Mouse (Mus musculus) frontal cortex, postnatal 10 days (tissue): Measurements from ENCODE around the gene Selenom.

Source experiments
- DNase-seq, 2 experiments: peaks; one replicate each; pipeline ENCODE4 v3.0.0; 2022; ENCODE audit warnings: low spot score in 2 of 2, mixed read lengths in 1 of 2

The Selenom gene

GRCm38 (mm10) chr11:3529476-3530252 is 15.2 kb downstream of the Selenom start:
- no peak for DNase-seq

GRCm38 (mm10) chr11:3530731-3531130 is 16.2 kb downstream of the Selenom start:
- no peak for DNase-seq

GRCm38 (mm10) chr11:3531634-3532033 is 17.1 kb downstream of the Selenom start:
- no peak for DNase-seq

DNA sequence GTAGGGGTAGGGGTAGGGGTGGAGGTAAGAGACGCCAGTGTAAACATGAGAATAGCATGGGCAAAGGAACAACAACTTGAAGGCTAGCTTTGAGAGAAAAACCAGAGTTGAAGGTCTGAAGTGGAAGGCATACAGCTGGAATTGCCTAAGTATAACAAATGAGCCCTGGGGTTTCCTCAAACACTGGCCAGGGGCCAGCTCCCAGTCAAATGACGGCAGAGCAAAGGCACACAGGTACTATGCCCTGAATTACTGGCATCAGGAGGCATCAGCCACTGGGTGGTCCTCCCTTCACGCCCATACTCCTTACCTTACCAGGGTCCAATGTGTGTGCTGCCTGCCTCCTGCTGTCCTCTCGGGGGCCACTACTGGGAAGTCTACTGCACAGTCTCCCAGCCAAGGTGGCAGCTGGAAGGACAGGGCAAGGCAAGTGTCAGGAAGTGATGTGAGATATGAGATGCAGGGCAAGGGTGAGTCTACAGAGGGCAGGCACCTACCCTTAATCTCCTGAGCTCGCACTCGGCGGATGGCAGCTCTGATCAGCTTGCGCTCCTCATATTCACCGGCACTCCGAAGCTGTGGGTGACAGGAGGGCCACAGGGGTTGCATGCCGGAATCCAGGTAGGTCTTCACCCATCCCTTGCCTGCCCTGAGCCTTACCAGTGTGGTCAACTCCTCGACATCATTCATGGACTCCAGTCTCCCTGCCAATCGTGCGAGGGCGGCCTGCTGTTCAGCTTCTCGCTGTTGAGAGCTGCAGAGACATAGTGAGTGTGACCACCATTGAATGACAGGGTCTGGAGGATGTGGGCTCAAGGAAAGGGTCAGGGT is 17.8 kb downstream of the Selenom start:
- DNase-seq, result no peak

GRCm38 (mm10) chr11:3533406-3533932 is 19.0 kb downstream of the Selenom start:
- DNase-seq, result no peak

DNA sequence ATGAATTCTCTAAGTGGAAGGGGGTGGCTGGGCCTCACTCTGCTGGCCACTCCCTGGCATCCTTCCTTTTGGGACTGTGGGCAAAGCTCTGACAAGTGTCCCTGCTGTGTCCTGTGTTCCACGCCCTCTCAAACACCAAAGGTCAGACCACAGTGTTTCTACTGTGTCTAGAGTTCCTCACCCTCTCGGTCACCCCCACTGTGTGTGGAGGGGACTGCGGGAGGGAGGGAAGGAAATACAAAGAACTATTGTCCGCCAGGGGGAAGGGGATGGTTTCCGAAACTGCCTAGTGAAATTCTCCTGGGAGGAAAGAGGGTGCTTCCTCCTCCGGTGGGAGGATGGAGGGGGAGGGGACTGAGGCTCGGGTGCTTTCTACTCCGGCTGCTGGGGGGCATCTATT is 20.5 kb downstream of the Selenom start:
- DNase-seq, result peak in 1 of 2 experiments; percentile 25

DNA sequence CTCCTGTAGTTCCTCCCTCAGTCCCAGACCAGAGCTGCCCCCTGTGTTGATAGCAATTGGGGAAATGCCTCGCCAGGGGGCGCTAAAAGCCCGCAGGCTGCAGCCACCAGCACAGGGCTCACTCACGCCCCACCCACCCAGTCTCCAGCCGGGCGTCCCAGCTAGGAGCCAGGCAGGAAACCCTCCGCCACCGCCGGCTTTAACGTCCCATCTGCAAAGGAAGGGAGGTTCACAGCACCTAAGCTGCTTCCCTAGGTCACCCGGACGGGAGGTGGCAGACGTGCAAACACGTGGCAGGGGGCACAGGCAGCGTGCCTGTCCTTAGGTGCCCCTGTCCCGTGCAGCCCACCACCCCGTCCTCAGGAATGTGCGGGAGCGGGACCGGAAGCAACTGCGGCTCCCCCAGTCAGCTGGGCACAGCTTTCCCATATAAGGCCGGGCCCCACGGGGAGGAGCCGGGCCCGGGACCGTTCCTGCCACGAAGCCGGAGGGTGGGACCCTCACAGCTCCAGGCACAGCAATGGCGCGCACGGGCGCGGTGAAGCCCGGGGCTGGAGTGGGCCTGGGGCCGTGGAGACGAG is 21.0 kb downstream of the Selenom start:
- DNase-seq, result peak; percentile 85 to 94

DNA sequence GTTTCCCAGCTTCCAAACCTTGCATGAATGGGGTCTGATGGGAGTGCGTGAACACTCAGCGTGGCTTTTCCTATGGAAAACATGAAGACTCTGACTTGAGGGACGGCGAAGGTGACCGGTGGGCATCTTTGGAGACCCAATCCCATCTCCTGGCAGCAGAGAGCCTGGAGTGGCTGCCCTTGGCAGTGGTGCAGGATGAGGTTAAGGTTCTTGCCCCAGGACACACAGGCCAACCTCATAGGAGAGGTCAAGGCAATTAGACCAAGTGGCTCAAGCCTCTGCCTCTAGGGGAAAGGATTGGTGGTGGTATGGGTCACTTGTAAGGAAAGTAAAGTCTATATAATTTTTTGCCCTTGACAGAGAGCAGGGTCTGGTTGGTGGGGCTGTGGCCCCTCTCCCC is 21.6 kb downstream of the Selenom start:
- no peak for DNase-seq

- DNase-seq, result no peak
Observed at GRCm38 (mm10) chr11:3536745-3537333, 22.4 kb downstream of the Selenom start.

- no peak for DNase-seq
Observed at GRCm38 (mm10) chr11:3537711-3538110, 23.2 kb downstream of the Selenom start.

DNA sequence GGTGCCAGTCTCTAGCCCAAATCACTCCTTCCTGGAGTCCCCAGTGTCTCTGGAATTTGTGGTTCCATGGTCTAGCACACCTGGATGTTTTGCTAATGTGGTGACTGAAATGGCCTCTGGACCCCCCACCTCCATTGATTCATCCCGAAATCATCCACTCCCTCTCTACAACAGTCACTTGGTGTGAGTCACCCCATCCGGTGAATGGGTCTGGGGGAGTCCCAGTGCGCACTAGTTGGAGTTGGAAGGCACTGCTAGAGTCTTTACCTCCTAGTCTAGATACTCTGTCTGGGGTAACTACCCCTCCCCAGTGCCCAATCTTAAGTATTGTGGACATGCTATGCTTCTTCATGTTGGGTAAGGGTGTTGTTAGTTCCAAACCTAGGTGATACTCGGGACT is 23.9 kb downstream of the Selenom start:
- DNase-seq, result no peak

GRCm38 (mm10) chr11:3539111-3539825 is 24.8 kb downstream of the Selenom start:
- peak; percentile 84 to 88 for DNase-seq

DNA sequence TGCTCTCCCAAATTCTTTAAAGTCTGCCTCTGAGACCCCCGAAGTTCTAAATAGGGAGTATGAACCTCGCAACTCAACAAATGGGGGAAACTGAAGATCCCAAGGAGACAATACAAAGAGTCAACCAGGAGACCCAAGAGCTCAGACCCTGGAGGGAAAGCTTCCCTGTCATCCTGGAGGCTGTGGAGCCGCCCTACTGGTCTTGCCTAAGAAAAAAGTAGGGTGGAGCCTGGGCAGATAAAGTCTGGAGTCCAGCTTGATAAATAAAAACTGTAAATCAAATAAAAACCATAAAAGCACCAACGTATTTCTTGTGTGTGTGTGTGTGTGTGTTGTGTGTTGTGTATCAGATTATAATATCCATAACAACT is 25.3 kb downstream of the Selenom start:
- DNase-seq, result no peak

DNA sequence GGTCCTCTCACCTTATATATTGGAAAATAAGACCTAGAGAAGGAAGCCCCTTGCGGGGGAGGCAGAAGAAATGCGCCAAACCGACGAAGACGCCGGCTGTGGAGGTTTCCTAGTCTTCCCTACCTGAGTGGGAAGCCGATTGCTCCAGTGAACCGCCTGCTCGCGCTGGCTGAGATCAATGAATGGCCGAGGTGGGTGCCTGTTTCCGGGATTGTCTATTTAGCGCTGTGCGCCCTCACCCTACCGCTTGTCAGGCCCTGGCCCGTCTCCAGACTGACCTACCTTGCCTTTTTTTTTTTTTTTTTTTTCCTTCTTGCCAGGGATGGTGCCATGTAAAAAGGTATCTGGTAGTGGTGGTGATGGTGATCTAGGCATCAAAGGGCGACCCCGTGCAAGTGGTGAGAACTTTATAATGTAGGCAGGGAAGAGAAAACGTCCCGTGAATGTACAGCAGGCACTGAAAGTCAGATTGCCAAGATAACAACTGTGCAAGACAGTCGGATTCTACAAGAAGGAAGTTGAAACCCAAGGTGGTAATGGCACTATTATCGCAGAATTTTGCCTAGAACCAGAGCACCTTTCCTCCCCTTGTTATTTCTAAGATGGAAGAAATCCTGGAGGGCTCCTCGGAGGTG is 26.1 kb downstream of the Selenom start, which contains the start of gene Smtn:
Gene Smtn, minus strand, starts transcription at position 162 of the 635 bp plus-strand sequence.
- no peak for DNase-seq

DNA sequence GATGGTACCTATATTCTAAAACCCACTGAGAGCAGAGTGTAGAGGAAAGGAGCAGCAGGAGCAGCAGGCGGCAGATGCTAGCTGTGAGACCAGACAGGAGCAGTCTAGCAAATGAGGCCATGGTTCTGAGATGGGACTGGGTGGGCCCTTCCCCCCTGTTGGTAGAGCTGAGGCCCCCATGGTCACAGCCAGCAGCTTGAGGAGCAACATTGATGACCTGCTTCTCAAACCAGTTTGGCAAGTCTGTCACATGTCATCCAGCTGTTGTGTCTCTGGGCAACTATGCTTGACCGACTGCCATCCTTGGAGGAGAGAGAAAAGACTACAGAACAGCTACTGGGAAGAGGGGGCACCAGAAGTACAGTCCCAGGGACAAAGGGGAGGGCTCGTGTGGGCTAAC is 27.4 kb downstream of the Selenom start:
- no peak for DNase-seq

GRCm38 (mm10) chr11:3543001-3543400 is 28.5 kb downstream of the Selenom start:
- no peak for DNase-seq

GRCm38 (mm10) chr11:3544409-3544808 is 29.9 kb downstream of the Selenom start:
- no peak for DNase-seq

DNA sequence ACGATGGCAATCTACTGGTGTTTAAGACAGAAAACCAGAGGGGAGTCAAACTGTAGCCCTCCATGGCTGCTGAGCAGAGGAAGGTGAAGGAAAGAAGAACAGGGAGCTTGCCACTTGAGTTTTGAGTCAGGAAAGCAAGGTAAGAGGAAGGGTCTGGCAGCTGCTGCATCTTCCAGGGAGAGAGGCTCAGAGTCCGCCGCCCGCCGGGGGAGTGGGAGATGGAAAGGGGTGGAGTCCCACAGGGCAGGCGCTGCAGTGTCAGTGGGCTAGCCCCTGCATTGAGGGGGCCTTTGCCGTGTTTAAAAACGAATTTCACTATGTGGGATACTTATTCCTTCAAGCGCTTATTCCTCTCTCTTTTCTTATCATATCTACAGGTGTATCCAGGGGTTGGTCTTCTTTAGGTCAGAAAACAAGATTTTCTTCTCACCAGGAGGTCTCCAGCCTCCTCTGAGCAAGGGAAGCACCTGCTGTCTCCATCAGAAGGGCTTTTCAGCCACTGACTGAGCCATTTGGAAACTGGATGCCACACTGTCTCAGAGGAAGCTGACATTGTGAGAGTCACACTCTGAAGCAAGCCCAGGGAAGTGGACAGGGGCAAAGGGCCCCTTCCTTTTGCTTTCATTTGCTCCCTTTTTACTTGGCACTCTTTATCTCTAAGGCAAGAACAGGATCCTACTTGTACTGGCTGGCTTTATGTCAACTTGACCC is 31.2 kb downstream of the Selenom start:
- DNase-seq, result no peak

DNA sequence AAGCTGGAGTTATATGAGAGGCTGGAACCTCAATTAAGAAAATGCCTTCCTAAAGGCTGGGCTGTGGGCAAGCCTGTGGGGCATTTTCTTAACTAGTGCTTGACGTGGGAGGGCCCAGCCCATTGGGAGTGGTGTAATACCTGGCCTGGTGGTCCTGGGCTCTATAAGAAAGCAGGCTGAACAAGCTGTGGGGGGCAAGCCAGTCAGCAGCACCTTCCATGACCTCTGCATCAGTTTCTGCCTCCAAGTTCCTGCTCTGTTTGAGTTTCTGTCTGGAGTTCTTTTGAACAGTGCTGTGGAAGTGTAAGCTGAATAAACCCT is 31.7 kb downstream of the Selenom start:
- DNase-seq, result no peak

DNA sequence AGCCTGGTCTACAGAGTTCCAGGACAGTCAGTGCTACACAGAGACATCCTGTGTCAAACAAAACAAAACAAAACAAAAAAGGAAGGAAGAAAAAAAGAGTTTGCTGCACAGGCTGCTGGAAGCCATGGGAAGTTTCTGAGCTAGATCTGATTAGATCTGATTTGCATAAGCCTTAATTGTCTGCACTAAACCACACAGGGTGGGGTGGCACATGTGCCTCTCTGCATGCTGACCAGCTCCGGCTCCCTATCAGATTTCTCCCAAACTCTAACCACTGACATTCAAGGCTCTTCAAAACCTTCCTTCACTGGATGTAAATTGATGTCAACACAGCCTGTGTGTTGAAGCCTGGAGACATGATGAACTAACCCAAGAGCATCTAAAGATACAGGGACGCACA is 32.6 kb downstream of the Selenom start:
- no peak for DNase-seq
